Mouse (Mus musculus) embryo, embryonic 11 days (tissue): Measurements from ENCODE around the gene Slc6a3.

Source experiments
- DNase-seq: peaks from one replicate; pipeline ENCODE4 v3.0.0-alpha.2; 2015

Slc6a3 gene

DNA sequence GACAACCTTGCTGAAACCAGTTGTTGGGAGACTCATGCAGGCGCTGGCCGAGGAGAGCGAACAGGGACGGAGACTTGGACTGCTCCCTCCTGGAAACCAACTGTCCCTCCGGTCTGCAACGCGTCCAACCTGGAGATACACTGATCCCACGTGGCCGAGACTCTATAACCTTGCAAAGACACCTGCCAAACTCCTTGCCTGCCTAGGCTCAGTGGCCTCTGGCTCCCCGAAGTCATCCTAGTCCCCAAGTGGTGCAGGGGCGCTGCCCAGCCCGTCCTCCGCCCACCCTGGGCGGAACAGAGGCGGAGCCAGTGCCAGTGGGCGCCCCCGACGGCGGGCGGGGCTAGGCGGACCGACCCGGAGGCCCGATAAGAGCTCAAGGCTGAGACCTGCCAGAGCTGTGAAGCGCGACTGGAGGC lies at the start of gene Slc6a3:
Gene Slc6a3, plus strand, starts transcription at position 345 of the 419 bp plus-strand sequence.
- DNase-seq: peak; percentile 68

DNA sequence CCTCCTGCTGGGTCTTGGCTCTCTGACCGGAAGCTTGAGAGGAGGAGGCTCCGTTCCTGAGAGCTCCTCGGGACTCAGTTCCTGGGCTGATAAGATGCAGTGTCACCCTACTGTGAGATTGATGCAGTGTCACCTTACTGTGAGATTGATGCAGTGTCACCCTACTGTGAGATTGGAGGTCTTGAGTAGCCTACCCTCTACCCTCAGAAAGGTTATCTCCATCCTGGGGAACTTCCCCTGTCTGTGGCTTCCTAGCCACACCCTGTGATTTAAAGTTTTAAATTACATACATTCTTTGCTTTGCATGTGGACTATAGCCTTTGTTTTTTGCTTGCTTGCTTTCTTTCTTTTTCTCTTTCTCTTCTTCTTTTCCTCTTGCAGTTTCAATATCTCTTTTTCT lies 48.4 kb upstream of the Slc6a3 start:
- no peak for DNase-seq

DNA sequence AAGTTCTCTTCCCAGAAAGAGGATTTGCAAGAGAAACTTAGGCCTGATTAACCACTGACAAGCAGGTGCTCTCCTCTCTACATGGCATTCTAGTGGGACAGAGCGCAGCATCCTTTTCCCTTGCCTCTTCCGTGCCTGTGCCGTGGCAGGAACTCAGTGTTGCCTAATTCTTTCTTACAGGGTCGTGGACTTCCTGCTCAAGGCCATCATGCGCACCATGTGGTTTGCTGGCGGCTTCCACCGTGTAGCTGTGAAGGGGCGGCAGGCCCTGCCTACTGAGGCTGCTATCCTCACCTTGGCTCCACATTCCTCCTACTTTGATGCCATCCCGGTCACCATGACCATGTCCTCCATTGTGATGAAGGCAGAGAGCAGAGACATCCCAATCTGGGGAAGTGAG lies 47.8 kb upstream of the Slc6a3 start:
- no peak for DNase-seq

DNA sequence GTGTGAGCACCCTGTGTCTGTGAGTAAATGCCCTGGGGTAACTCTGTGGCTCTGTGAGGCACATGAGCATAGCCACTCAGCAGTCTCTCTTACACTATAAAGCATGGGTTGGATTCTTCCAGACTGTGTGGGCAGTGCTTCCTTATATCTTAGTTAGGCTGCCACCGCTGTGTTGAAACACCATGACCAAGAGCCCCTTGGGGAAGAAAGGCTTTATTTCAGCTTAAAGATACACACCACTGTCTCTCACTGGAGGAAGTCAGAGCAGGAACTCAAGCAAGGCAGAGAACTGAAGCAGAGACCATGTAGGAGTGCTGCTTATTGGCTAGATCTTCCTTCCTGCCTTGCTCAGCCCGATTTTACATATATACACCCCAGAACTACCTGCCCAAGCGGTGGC lies 46.6 kb upstream of the Slc6a3 start:
- DNase-seq: no peak

- DNase-seq: no peak
Measured at GRCm38 (mm10) chr13:73490564-73491170, 45.9 kb upstream of the Slc6a3 start.

GRCm38 (mm10) chr13:73493183-73493582 lies 43.4 kb upstream of the Slc6a3 start:
- DNase-seq: no peak

GRCm38 (mm10) chr13:73494528-73494927 lies 42.0 kb upstream of the Slc6a3 start:
- DNase-seq: no peak

DNA sequence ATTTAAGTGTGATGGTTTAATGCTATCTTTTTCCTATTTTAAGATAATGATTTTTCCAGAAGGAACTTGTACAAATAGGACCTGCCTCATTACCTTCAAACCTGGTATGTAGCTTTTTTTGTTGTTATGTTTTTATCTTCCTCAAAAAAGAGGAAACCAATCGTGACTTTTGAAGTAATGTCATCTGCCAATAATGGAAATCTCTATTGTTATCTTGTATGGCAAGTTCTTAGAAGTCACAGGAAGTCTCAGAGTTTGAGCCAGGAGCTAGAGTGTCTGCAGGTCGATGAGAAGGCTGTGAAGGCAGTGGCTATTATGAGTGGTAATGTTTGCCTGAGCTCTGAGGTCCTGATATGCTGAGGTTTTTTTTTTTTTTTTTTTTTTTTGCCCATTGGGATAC lies 40.4 kb upstream of the Slc6a3 start:
- DNase-seq: no peak

DNA sequence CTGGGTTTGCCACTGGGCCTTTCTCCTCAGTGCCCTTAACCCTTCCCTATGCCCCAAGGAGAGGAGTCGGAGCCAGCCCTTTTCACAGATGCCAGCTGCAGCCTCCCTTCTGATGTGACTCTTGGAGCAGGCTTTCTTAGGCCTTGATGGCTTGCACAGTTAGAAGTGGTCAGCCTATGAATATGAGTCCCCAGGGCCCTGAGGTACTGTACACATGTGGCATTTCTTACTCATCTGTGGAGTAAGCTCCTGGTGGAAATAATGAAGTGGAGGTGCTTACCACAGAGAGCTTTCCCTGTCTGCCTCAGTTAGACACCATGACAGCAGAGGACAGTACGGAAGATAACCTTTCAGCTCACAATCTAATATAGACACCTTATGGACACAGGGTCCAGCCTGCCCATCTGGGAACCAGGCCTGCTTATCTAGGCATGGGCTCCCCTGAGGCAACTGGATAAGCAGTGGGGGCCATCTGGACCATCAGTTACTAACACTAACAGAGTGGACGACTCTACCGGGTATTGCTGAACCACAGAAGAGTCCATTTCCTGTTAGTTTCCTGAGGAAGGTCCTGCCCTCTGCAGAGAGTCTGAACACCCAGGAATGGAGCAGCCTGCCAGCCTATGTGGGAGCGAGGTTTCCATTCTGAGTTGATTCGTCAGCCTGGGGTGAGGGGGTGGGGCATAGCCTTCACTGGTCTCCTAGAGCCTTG lies 36.5 kb upstream of the Slc6a3 start:
- DNase-seq: no peak

DNA sequence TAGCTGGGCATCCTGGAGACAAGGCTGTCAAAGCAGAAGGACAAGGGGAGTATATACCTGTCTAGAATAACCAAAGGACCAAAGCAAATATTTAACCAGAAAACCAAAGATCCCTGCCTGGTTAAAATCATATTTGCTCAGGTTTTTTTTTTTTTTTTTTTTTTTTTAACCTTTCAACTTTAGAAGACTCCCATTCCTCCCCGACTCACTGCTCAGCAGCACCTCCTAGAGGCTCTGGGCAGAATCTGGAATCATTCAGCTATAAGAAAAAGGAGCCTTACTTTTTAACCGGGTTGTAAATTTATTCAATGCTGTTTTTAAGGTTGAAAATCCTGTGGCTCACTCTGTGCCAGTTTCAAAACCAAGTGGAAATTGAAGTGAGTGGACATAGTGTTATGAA lies 33.8 kb upstream of the Slc6a3 start:
- peak; percentile 30 for DNase-seq

- peak; percentile 76 for DNase-seq
Measured at GRCm38 (mm10) chr13:73505686-73506467, 30.7 kb upstream of the Slc6a3 start.

DNA sequence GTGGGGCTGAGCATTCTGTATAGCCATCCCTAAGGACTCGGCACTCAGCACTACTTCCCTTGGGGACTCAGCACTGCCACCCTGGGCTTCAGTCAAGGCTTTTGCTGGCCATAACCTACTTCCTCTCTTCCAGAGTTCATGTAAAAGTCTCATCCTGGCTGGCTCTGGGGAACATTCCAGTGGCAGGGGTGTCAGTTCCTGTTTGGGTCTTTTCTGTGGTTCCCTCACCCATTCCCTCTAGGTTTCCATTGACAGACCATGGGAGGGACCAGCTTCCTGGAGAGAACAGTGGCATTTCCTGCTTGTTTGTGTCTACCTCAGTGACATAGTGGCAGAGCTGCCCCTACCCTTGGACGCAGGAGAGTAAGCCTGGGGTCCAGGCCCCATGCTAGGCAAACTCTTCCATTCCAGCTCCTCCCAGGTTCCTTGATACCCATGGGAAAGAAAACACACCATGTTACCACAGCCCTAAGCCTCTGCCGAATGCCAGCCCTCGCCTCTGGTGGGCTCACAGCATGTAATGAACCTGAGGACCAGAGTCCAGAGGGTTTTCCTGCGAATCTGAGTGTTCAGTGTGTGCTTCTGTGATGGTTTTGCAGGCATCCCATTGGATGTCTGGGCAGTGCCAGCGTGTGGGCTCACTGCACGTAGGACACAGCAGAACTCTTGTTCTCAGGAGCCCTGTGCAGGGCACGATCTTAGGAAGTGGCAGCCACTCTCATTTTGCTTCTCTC lies 27.6 kb upstream of the Slc6a3 start:
- DNase-seq: no peak

GRCm38 (mm10) chr13:73509869-73510268 lies 26.7 kb upstream of the Slc6a3 start:
- DNase-seq: no peak

- peak; percentile 82 for DNase-seq
Measured at GRCm38 (mm10) chr13:73512776-73513673, 23.5 kb upstream of the Slc6a3 start.

- no peak for DNase-seq
Measured at GRCm38 (mm10) chr13:73516886-73517285, 19.7 kb upstream of the Slc6a3 start.

DNA sequence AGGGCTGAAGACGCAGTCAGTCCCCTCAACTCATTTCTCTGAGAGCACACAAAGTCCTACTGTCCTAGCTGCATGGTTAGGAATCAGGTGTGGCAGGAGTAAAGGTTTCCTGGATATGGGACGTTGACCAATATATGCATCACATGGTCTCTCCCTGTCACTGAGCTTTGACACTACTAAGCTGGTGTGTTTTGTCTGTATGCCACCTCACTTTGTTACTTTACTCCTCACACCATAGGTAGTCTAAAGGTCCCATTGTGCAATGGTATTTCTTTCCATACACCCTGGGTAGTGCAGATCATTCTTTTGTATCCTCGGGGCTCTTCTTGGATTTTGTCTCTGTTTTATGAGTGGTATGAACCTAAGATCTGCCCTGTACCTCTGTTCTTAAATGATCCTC lies 2.8 kb upstream of the Slc6a3 start:
- DNase-seq: no peak

DNA sequence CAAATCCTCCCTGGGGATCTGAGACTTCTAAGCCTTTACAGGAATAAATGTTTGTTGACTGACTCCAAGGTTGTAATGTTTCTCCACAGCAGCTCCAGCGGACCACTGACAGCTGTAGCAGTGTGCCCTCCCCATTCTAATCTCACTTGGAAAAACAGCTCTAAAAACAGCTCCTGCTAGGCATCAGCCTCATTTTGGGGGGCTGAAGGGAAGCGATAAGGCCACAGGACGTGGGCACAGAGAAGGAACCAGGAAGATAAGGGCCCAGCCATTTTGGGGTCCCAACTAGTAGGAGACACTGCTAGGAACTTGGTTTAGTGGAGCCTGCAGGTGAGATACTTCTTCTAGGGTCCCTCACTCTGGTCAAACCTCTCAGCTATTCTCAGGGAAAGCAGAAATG lies 1.3 kb upstream of the Slc6a3 start:
- DNase-seq: no peak

DNA sequence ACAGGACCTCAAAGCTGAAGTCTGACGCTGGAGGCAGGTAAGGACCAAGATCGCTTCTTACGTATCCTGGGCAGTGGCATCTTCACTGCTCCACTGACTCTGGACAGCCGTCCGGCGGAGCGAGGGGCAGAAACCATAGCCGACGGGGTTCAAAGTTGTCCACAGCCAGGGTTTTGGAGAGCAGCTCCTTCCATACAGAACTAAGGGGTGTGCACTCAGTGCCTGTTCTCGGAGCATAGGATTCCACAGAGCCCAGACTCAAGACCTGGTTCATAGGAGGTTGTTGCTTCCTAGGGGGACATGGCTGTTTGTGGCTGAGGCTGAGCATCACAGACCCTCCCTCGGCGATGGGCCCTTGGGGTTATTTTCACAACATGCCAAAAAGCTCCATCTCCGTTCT lies 277 bp downstream of the Slc6a3 start:
- DNase-seq: no peak

DNA sequence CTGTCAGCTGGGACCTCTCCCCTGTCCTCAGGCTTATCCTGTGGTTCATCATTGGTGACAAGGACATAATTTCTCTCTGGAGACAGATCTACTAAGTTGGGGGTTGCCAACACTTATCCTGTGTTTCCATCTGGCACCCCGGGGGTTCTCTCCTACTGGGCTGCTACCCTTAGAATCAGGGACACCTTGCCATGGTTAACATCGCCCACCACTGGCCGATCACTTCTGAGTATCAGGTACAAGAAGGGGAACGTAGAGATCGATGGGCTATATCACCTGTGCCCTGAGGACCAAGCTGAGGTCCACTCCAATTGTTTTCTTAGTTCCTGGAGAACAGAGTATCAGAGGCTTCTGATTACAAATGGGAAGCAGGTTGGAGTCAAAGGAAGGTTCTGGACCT lies 27.7 kb downstream of the Slc6a3 start:
- no peak for DNase-seq

DNA sequence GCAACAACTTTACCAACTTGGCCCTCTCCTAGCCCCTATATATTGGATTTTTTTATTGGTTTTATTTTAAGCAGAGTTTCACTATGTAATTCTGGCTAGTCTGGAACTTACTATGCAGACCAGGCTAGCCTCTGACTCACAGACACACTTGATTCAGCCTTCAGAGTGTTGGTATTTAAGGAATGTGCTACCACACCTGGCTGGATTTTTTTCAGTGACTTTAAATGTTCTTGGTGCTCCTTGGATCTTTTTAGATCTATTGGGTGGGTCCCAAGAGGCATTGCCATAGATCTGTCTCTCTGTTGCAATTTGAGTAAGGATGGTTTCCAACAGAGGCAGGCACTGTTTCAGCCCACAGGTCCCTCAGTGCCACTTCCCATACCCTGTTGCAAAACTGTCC lies 38.5 kb downstream of the Slc6a3 start:
- DNase-seq: no peak

GRCm38 (mm10) chr13:73577277-73577676 lies 40.7 kb downstream of the Slc6a3 start:
- DNase-seq: no peak

- DNase-seq: no peak
Measured at GRCm38 (mm10) chr13:73591488-73591887, 54.9 kb downstream of the Slc6a3 start.
